Mouse (Mus musculus) bone marrow, adult 2 months (tissue): ENCODE measurements at regions not wholly inside any gene's neighbourhood (a gene's known extent, or its start where the extent isn't known, plus 50 kb on each side); places are given as distances from the start of the nearest gene placed in this dataset.

Experiments
- CTCF ChIP-seq: fragments of 200-500 bp; IDR thresholded peaks from 2 replicates; pipeline ENCODE4 v1.5.1; 2011; ENCODE audit warnings: low read length, control low read depth; ENCODE audit not compliant: control insufficient read depth, insufficient read depth
- POLR2A ChIP-seq: fragments of 200-500 bp; IDR thresholded peaks from 2 replicates; pipeline ENCODE4 v1.6.1; 2011; ENCODE audit warnings: low read depth, mild to moderate bottlenecking, control low read depth, low read length, borderline replicate concordance; ENCODE audit not compliant: control insufficient read depth

DNA sequence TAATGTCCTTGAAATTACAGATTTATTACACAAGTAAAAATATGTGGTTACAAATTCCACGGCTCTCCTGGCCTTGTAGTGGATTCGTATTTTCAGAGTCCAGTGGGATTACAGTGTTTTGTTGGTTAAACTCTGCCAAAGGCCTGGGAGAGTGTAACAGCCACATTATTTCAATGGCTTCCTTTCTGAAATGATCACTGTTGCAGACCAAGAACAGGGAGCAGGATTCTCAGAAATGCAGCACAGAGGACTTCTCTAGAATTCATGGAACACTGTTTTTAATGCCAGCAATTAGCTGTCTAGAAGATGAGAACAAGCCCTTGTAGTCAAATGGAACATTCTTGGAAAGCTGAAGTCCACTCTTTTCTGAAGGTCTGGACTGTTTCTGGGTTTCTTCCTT lies 505.8 kb upstream of the Adgrl2 start:
- TF ChIP-seq CTCF (no peak), POLR2A (no peak)
